Mouse (Mus musculus) kidney, postnatal 0 days (tissue): ENCODE data around the gene Phf11d. TPM values are rescaled to one million over a fixed set of nuclear protein-coding genes. Genes with fewer than 3 reads are reported as not detected.
"Not testable (repeated sequence)": the region's sequence is repeated elsewhere in the genome, so short reads cannot be mapped to it uniquely, and the experiment has no call there.

ENCODE experiments used
- ATAC-seq: fragments of 200-750 bp; cut with Nextera tagmentation; replicated peaks from 2 replicates; pipeline ENCODE4 v1.8.0; 2017; ENCODE audit warnings: low read depth, moderate number of reproducible peaks, moderate TSS enrichment, moderate library complexity; ENCODE audit not compliant: low FRiP score
- DNase-seq: peaks from one replicate; pipeline ENCODE4 v3.0.0-alpha.2; 2016; ENCODE audit warnings: low spot score
- H3K27ac ChIP-seq: fragments of 300-500 bp; sonication (generic); 2 replicates; pipeline ENCODE4 v1.5.1; 2014; ENCODE audit warnings: mild to moderate bottlenecking
- H3K27me3 ChIP-seq: fragments of 300-500 bp; sonication (generic); 2 replicates; pipeline ENCODE4 v1.6.1; 2014; ENCODE audit warnings: low read length, mixed read lengths; ENCODE audit not compliant: insufficient read depth
- H3K36me3 ChIP-seq: fragments of 300-500 bp; sonication (generic); 2 replicates; pipeline ENCODE4 v1.6.1; 2014; ENCODE audit warnings: low read length, mixed read lengths; ENCODE audit not compliant: insufficient read depth
- H3K4me1 ChIP-seq: fragments of 300-500 bp; sonication (generic); replicated peaks from 2 replicates; pipeline ENCODE4 v1.6.1; 2014; ENCODE audit warnings: antibody characterized with exemption, low read length, mixed read lengths; ENCODE audit not compliant: insufficient read depth
- H3K4me2 ChIP-seq: fragments of 300-500 bp; sonication (generic); 2 replicates; pipeline ENCODE4 v1.6.1; 2014; ENCODE audit warnings: mild to moderate bottlenecking, low read length, moderate library complexity, mixed read lengths
- H3K4me3 ChIP-seq: fragments of 300-500 bp; sonication (generic); replicated peaks from 2 replicates; pipeline ENCODE4 v1.5.1; 2014; ENCODE audit warnings: low read depth, low read length
- H3K9ac ChIP-seq: fragments of 300-500 bp; sonication (generic); 2 replicates; pipeline ENCODE4 v1.6.1; 2014; ENCODE audit warnings: low read depth, low read length
- H3K9me3 ChIP-seq: fragments of 300-500 bp; sonication (generic); replicated peaks from 2 replicates; pipeline ENCODE4 v1.6.1; 2016; ENCODE audit warnings: low read length, inconsistent platforms, mixed read lengths
- CTCF ChIP-seq: IDR thresholded peaks from 2 replicates; pipeline ENCODE4 v1.5.1; 2016; ENCODE audit warnings: antibody characterized with exemption, low read depth, mild to moderate bottlenecking, moderate library complexity
- WGBS: fragments of 180-500 bp; shearing (Covaris S2); extraction: QIAGEN DNeasy Blood & Tissue Kit; methylation state at CpG from one replicate; pipeline ENCODE4 v1.1.7; 2014; 5-methylcytosine and 5-hydroxymethylcytosine counted together
- polyA plus RNA-seq: library from polyadenylated mRNA; unstranded; fragments of >200 nt; fragmentation: Nextera tagmentation; extraction: Ambion mirVana; gene quantifications from 2 replicates; pipeline ENCODE4 v1.2.1, GENCODE M21; 2015

Gene Phf11d
- polyA plus RNA-seq = 2.8 and 3.1 TPM in 2 replicates

- H3K4me2 ChIP-seq = 0 out of 2 replicates have a peak within 1 kb of the TSS, but pooled peaks have one; percentile 13
- peak; percentile 38 for DNase-seq
Observed at GRCm38 (mm10) chr14:59365244-59365644, at the start of gene Phf11d. Gene Phf11d, minus strand, starts transcription at chr14:59365470.

GRCm38 (mm10) chr14:59414979-59415378 lies 49.7 kb upstream of the Phf11d start:
- H3K36me3 ChIP-seq, H3K4me2 ChIP-seq, H3K9me3 ChIP-seq, H3K9ac ChIP-seq, H3K4me1 ChIP-seq, ATAC-seq, H3K27ac ChIP-seq, H3K4me3 ChIP-seq, DNase-seq, H3K27me3 ChIP-seq: not testable (repeated sequence)
- 97% methylated on average over 2 of the region's 2 CpGs for WGBS

More at GRCm38 (mm10) chr14:59365244-59365644, at the start of gene Phf11d:
- Histone ChIP-seq H3K4me1 (no peaks in the 10 kb centered on the region), H3K36me3 (no peaks in the 10 kb centered on the region), H3K27ac (no peak within 1 kb of the TSS), H3K27me3 (no peaks in the 10 kb centered on the region), H3K9ac (no peak within 1 kb of the TSS), H3K9me3 (no peaks in the 10 kb centered on the region), H3K4me3 (no peak within 1 kb of the TSS)
- no peak for ATAC-seq
- WGBS = 73% methylated on average over 6 of the region's 6 CpGs
- peak; percentile 17; the same call in 1 of the 2 replicates for TF ChIP-seq CTCF

- no peak overlapping the region for H3K27ac ChIP-seq
- DNase-seq = no peak
- no peaks in the 10 kb centered on the region for H3K4me1 ChIP-seq
- no peaks in the 10 kb centered on the region for H3K27me3 ChIP-seq
- H3K4me2 ChIP-seq = no peak overlapping the region
- no peak overlapping the region for H3K4me3 ChIP-seq
- 70% methylated on average over 2 of the region's 2 CpGs for WGBS
- no peaks in the 10 kb centered on the region for H3K9me3 ChIP-seq
- ATAC-seq = no peak
- no peaks in the 10 kb centered on the region for H3K36me3 ChIP-seq
- H3K9ac ChIP-seq = no peak overlapping the region
- TF ChIP-seq CTCF = no peak
Observed at GRCm38 (mm10) chr14:59396999-59397398, 31.7 kb upstream of the Phf11d start.

- no peak within 1 kb of the TSS for H3K27ac ChIP-seq
- no peak for TF ChIP-seq CTCF
- no peaks in the 10 kb centered on the region for H3K4me1 ChIP-seq
- no peak for DNase-seq
- no peak for ATAC-seq
- H3K36me3 ChIP-seq = no peaks in the 10 kb centered on the region
- H3K4me3 ChIP-seq = no peak within 1 kb of the TSS
- H3K9ac ChIP-seq = no peak within 1 kb of the TSS
- no peak within 1 kb of the TSS for H3K4me2 ChIP-seq
- H3K27me3 ChIP-seq = no peaks in the 10 kb centered on the region
- H3K9me3 ChIP-seq = no peaks in the 10 kb centered on the region
- WGBS = 93% methylated on average over 3 of the region's 3 CpGs
Observed at GRCm38 (mm10) chr14:59395281-59395680, 30.0 kb upstream of the Phf11d start, which contains the start of gene Phf11c. Gene Phf11c, minus strand, starts transcription at chr14:59395381.

- H3K36me3 ChIP-seq, DNase-seq, H3K9ac ChIP-seq, H3K4me1 ChIP-seq, H3K27me3 ChIP-seq, H3K9me3 ChIP-seq, ATAC-seq, H3K27ac ChIP-seq, H3K4me3 ChIP-seq, H3K4me2 ChIP-seq: not testable (repeated sequence)
- peak; percentile 52 for TF ChIP-seq CTCF
- 67% methylated on average over 4 of the region's 4 CpGs for WGBS
Observed at GRCm38 (mm10) chr14:59390181-59390580, 24.9 kb upstream of the Phf11d start.

GRCm38 (mm10) chr14:59389532-59389931 lies 24.3 kb upstream of the Phf11d start:
- no peak overlapping the region for H3K4me2 ChIP-seq
- no peak overlapping the region for H3K9ac ChIP-seq
- H3K4me1 ChIP-seq = no peaks in the 10 kb centered on the region
- no peak for TF ChIP-seq CTCF
- ATAC-seq (no peak), DNase-seq (no peak)
- no peak overlapping the region for H3K27ac ChIP-seq
- no peaks in the 10 kb centered on the region for H3K9me3 ChIP-seq
- H3K36me3 ChIP-seq = no peaks in the 10 kb centered on the region
- no peak overlapping the region for H3K4me3 ChIP-seq
- no peaks in the 10 kb centered on the region for H3K27me3 ChIP-seq
- 74% methylated on average over 1 of the region's 1 CpGs for WGBS
